Mouse (Mus musculus) midbrain, postnatal 0 days (tissue): ENCODE measurements around the gene Cdk17. TPM values are rescaled to one million over a fixed set of nuclear protein-coding genes. Genes with fewer than 3 reads are reported as not detected.

Source experiments
- ATAC-seq: fragments of 200-750 bp; cut with Nextera tagmentation; 2 replicates; pipeline ENCODE4 v1.8.0; 2017; ENCODE audit warnings: moderate number of reproducible peaks, mild to moderate bottlenecking, moderate TSS enrichment, moderate library complexity; ENCODE audit not compliant: low FRiP score
- DNase-seq: peaks from one replicate; pipeline ENCODE4 v3.0.0-alpha.2; 2015; ENCODE audit warnings: low spot score
- H3K27ac ChIP-seq: fragments of 300-500 bp; sonication (generic); 2 replicates; pipeline ENCODE4 v1.5.1; 2014; ENCODE audit warnings: low read depth, mild to moderate bottlenecking, low read length, mixed read lengths
- H3K27me3 ChIP-seq: fragments of 300-500 bp; sonication (generic); 2 replicates; pipeline ENCODE4 v1.6.1; 2014; ENCODE audit warnings: low read length, control low read depth, mixed read lengths; ENCODE audit not compliant: insufficient read depth
- H3K36me3 ChIP-seq: fragments of 300-500 bp; sonication (generic); 2 replicates; pipeline ENCODE4 v1.6.1; 2014; ENCODE audit warnings: low read length, control low read depth, mixed read lengths; ENCODE audit not compliant: insufficient read depth
- H3K4me1 ChIP-seq: fragments of 300-500 bp; sonication (generic); 2 replicates; pipeline ENCODE4 v1.6.1; 2014; ENCODE audit warnings: mild to moderate bottlenecking, control low read depth, antibody characterized with exemption, low read length, mixed read lengths; ENCODE audit not compliant: insufficient read depth
- H3K4me2 ChIP-seq: fragments of 300-500 bp; sonication (generic); 2 replicates; pipeline ENCODE4 v1.6.1; 2014; ENCODE audit warnings: low read depth, mild to moderate bottlenecking, low read length, mixed read lengths; ENCODE audit not compliant: poor library complexity, severe bottlenecking
- H3K4me3 ChIP-seq: fragments of 300-500 bp; sonication (generic); 2 replicates; pipeline ENCODE4 v1.5.1; 2014; ENCODE audit warnings: low read depth, mild to moderate bottlenecking, low read length, moderate library complexity
- H3K9ac ChIP-seq: fragments of 300-500 bp; sonication (generic); replicated peaks from 2 replicates; pipeline ENCODE4 v1.6.1; 2014; ENCODE audit warnings: mild to moderate bottlenecking, low read length, moderate library complexity, mixed read lengths; ENCODE audit not compliant: poor library complexity, severe bottlenecking
- H3K9me3 ChIP-seq: fragments of 300-500 bp; sonication (generic); 2 replicates; pipeline ENCODE4 v1.6.1; 2016; ENCODE audit warnings: low read length, control low read depth
- CTCF ChIP-seq: IDR thresholded peaks from 2 replicates; pipeline ENCODE4 v1.5.1; 2016; ENCODE audit warnings: antibody characterized with exemption, mild to moderate bottlenecking
- WGBS: fragments of 180-500 bp; shearing (Covaris S2); extraction: QIAGEN DNeasy Blood & Tissue Kit; methylation state at CpG from one replicate; pipeline ENCODE4 v1.1.7; 2014; 5-methylcytosine and 5-hydroxymethylcytosine counted together
- polyA plus RNA-seq: library from polyadenylated mRNA; unstranded; fragments of >200 nt; fragmentation: Nextera tagmentation; extraction: Ambion mirVana; gene quantifications from 2 replicates; pipeline ENCODE4 v1.2.1, GENCODE M21; 2015
- total RNA-seq: library from RNA; depleted of rRNA; stranded (reverse); fragments of >200 nt; gene quantifications from 2 replicates; pipeline ENCODE4 v1.2.3, GENCODE M21; 2014

The Cdk17 gene
- total and polyA plus RNA-seq, 2 experiments from 2014 or later = 34.3 to 91.1 TPM

GRCm38 (mm10) chr10:93263431-93263830, 102.8 kb downstream of the Cdk17 start:
- 35% methylated on average over 8 of the region's 8 CpGs for WGBS
- H3K27me3 ChIP-seq = no peaks in the 10 kb centered on the region
- no peaks in the 10 kb centered on the region for H3K9me3 ChIP-seq
- TF ChIP-seq CTCF = no peak
- no peaks in the 10 kb centered on the region for H3K36me3 ChIP-seq
- 0 out of 2 replicates have a peak, but pooled peaks cover 5% of the 10 kb centered on the region for H3K4me1 ChIP-seq
- H3K4me2 ChIP-seq = no peak overlapping the region
- H3K27ac ChIP-seq = peak overlapping the region; percentile 38; the same call in 1 of the 2 replicates
- peak; percentile 7; the same call in 1 of the 2 replicates for ATAC-seq
- peak; percentile 64 for DNase-seq
- no peak overlapping the region for H3K9ac ChIP-seq
- H3K4me3 ChIP-seq = no peak overlapping the region

GRCm38 (mm10) chr10:93264001-93264400, 103.3 kb downstream of the Cdk17 start:
- no peaks in the 10 kb centered on the region for H3K27me3 ChIP-seq
- no peak for TF ChIP-seq CTCF
- H3K27ac ChIP-seq = no peak overlapping the region
- no peak overlapping the region for H3K9ac ChIP-seq
- H3K4me2 ChIP-seq = no peak overlapping the region
- ATAC-seq (no peak), DNase-seq (no peak)
- no peaks in the 10 kb centered on the region for H3K9me3 ChIP-seq
- 0 out of 2 replicates have a peak, but pooled peaks cover 5% of the 10 kb centered on the region for H3K4me1 ChIP-seq
- H3K4me3 ChIP-seq = no peak overlapping the region
- 48% methylated on average over 5 of the region's 5 CpGs for WGBS
- H3K36me3 ChIP-seq = no peaks in the 10 kb centered on the region

GRCm38 (mm10) chr10:93265833-93266232, 105.2 kb downstream of the Cdk17 start:
- no peak for TF ChIP-seq CTCF
- Histone ChIP-seq H3K4me2 (no peak overlapping the region), H3K4me1 (0 out of 2 replicates have a peak, but pooled peaks cover 11% of the 10 kb centered on the region), H3K9ac (no peak overlapping the region), H3K27me3 (no peaks in the 10 kb centered on the region), H3K36me3 (no peaks in the 10 kb centered on the region), H3K9me3 (no peaks in the 10 kb centered on the region), H3K27ac (no peak overlapping the region), H3K4me3 (no peak overlapping the region)
- no peak for DNase-seq
- no peak for ATAC-seq
- 80% methylated on average over 9 of the region's 9 CpGs for WGBS

GRCm38 (mm10) chr10:93266521-93266920, 105.8 kb downstream of the Cdk17 start:
- no peak overlapping the region for H3K27ac ChIP-seq
- no peaks in the 10 kb centered on the region for H3K27me3 ChIP-seq
- DNase-seq (no peak), ATAC-seq (no peak)
- 97% methylated on average over 7 of the region's 7 CpGs for WGBS
- no peaks in the 10 kb centered on the region for H3K36me3 ChIP-seq
- H3K9me3 ChIP-seq = no peaks in the 10 kb centered on the region
- no peak overlapping the region for H3K9ac ChIP-seq
- H3K4me2 ChIP-seq = no peak overlapping the region
- TF ChIP-seq CTCF = no peak
- no peak overlapping the region for H3K4me3 ChIP-seq
- 0 out of 2 replicates have a peak, but pooled peaks cover 8% of the 10 kb centered on the region for H3K4me1 ChIP-seq

GRCm38 (mm10) chr10:93267509-93267908, 106.8 kb downstream of the Cdk17 start:
- Histone ChIP-seq H3K4me3 (no peak overlapping the region), H3K27me3 (no peaks in the 10 kb centered on the region), H3K4me2 (no peak overlapping the region), H3K4me1 (0 out of 2 replicates have a peak, but pooled peaks cover 5% of the 10 kb centered on the region), H3K9ac (no peak overlapping the region), H3K27ac (no peak overlapping the region), H3K36me3 (no peaks in the 10 kb centered on the region), H3K9me3 (no peaks in the 10 kb centered on the region)
- 85% methylated on average over 5 of the region's 5 CpGs for WGBS
- DNase-seq (no peak), ATAC-seq (no peak)
- no peak for TF ChIP-seq CTCF

- WGBS = 97% methylated on average over 3 of the region's 3 CpGs
- ATAC-seq = no peak
- 0 out of 2 replicates have a peak, but pooled peaks cover 5% of the 10 kb centered on the region for H3K4me1 ChIP-seq
- H3K4me2 ChIP-seq = no peak overlapping the region
- H3K9me3 ChIP-seq = no peaks in the 10 kb centered on the region
- no peak overlapping the region for H3K9ac ChIP-seq
- DNase-seq = no peak
- TF ChIP-seq CTCF = no peak
- no peak overlapping the region for H3K27ac ChIP-seq
- no peaks in the 10 kb centered on the region for H3K27me3 ChIP-seq
- no peaks in the 10 kb centered on the region for H3K36me3 ChIP-seq
- no peak overlapping the region for H3K4me3 ChIP-seq
Measured at GRCm38 (mm10) chr10:93268339-93268738, 107.7 kb downstream of the Cdk17 start.
